Mouse (Mus musculus): ENCODE results near the gene Brk1. TPM values are rescaled to one million over a fixed set of nuclear protein-coding genes. Genes with fewer than 3 reads are reported as not detected.

The Brk1 gene
- total RNA-seq, 1 experiment from 2014 or later: 104 TPM

DNA sequence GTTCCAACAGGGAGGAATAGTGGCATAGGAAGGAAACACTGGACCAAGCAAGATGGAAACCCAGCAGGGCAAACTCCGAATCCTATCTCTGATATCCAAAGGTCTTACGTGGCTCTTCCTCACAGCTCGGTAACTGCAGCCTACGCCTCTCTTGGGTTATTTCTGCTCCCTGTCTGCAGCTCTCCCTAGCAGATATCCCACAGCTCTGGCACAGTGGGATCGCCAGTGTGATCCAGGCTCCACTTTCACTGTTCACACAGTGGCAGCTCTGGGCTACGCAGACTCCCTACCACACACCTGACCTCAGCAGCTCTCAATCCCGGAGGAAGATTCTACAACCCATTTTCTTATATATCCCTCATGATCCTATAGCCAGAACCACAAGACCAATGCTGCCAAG is 9.6 kb downstream of the Brk1 start:
- no peak for ATAC-seq (replicated peaks in 1 of 2; ENCODE audit: insufficient read depth in 1 of 2, low FRiP score in 2 of 2, low TSS enrichment in 1 of 2, low read depth in 1 of 2, poor library complexity in 2 of 2, severe bottlenecking in 2 of 2)

- ATAC-seq (replicated peaks in 1 of 2; ENCODE audit: insufficient read depth in 1 of 2, low FRiP score in 2 of 2, low TSS enrichment in 1 of 2, low read depth in 1 of 2, poor library complexity in 2 of 2, severe bottlenecking in 2 of 2): no peak
Observed at GRCm38 (mm10) chr6:113614997-113615396, 10.4 kb downstream of the Brk1 start.

DNA sequence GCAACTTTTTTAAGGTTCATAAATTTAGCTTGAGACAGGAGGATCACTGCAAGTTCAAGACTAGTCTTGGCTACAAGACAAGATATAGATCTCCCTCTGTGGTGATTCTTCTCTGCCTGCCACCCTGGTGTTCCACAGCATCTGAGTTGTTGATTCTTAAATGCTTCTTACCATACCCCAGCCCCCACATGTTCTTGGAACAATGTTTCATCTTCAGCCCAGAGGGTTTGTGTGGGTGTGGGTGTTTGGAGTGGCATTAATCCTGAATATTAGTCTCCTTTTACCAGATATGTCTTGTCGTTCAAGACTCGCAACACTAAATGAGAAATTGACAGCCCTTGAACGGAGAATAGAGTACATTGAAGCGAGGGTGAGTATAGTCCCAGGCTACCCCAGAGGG is 10.9 kb downstream of the Brk1 start:
- no peak for ATAC-seq (replicated peaks in 1 of 2; ENCODE audit: insufficient read depth in 1 of 2, low FRiP score in 2 of 2, low TSS enrichment in 1 of 2, low read depth in 1 of 2, poor library complexity in 2 of 2, severe bottlenecking in 2 of 2)

- ATAC-seq (replicated peaks in 1 of 2; ENCODE audit: insufficient read depth in 1 of 2, low FRiP score in 2 of 2, low TSS enrichment in 1 of 2, low read depth in 1 of 2, poor library complexity in 2 of 2, severe bottlenecking in 2 of 2): no peak
Observed at GRCm38 (mm10) chr6:113623386-113623785, 18.8 kb downstream of the Brk1 start.

DNA sequence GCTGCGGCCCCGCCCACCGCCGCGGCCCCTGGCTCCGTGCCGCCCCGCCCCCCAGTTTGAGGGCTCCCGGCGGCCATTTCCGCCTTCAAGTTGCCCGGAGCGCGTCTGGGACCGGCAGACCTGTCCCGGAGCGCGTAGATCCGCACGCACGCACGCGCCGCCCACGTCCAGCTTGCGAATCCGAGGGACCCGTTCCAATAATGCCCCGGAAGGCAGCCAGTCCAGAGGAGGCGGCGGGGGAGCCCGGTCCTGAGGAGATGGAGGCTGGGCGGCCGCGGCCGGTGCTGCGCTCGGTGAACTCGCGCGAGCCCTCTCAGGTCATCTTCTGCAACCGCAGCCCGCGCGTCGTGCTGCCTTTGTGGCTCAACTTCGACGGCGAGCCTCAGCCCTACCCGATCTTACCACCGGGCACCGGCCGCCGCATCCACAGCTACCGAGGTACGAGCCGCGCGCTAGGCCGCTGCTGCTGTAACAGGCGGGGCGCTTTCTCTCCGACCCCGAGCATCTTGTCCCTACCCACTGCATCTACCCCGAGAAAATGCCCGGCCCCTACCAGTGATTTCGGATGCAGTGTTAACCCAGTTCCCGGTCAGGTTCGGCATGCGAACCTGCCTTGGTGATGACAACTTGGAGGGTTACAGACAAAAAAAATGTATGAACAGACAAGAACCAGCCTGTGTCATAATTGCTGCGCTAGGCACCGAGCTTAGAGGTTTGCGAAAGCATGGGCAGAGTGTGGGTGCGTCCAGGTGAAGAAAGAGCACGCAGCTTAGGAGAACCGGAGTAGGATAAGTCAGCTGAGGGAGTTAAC is 19.6 kb downstream of the Brk1 start, which contains the start of gene Vhl:
Gene Vhl (plus strand): TSS at position 19 of the 811 bp plus-strand sequence.
- ATAC-seq (replicated peaks in 1 of 2; ENCODE audit: insufficient read depth in 1 of 2, low FRiP score in 2 of 2, low TSS enrichment in 1 of 2, low read depth in 1 of 2, poor library complexity in 2 of 2, severe bottlenecking in 2 of 2): peak; percentile 50 to 77

- no peak for ATAC-seq (replicated peaks in 1 of 2; ENCODE audit: insufficient read depth in 1 of 2, low FRiP score in 2 of 2, low TSS enrichment in 1 of 2, low read depth in 1 of 2, poor library complexity in 2 of 2, severe bottlenecking in 2 of 2)
Observed at GRCm38 (mm10) chr6:113624989-113625770, 20.6 kb downstream of the Brk1 start.

DNA sequence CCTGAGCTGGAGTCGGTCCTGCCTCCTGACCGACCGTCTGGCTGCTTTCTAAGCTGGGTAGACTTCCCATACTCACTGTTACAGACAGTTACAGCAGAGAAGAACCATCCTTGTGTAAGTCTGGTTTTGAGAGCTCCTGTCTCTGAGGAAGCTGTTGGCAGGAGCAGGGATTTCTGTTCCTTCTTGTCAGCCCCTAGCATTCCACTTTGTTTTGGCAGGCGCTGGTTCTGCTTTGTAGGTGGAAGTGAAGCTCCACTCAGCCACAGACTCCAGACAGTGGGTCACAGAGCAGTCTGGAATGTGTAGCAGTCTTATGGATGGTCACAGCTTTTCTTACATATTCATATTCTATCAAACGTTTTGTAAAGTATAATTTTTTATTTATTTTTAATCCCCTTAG is 25.8 kb downstream of the Brk1 start:
- ATAC-seq (replicated peaks in 1 of 2; ENCODE audit: insufficient read depth in 1 of 2, low FRiP score in 2 of 2, low TSS enrichment in 1 of 2, low read depth in 1 of 2, poor library complexity in 2 of 2, severe bottlenecking in 2 of 2): no peak

- no peak; a peak in 1 of 4 replicates for ATAC-seq (replicated peaks in 1 of 2; ENCODE audit: insufficient read depth in 1 of 2, low FRiP score in 2 of 2, low TSS enrichment in 1 of 2, low read depth in 1 of 2, poor library complexity in 2 of 2, severe bottlenecking in 2 of 2)
Observed at GRCm38 (mm10) chr6:113632863-113633262, 28.3 kb downstream of the Brk1 start.

DNA sequence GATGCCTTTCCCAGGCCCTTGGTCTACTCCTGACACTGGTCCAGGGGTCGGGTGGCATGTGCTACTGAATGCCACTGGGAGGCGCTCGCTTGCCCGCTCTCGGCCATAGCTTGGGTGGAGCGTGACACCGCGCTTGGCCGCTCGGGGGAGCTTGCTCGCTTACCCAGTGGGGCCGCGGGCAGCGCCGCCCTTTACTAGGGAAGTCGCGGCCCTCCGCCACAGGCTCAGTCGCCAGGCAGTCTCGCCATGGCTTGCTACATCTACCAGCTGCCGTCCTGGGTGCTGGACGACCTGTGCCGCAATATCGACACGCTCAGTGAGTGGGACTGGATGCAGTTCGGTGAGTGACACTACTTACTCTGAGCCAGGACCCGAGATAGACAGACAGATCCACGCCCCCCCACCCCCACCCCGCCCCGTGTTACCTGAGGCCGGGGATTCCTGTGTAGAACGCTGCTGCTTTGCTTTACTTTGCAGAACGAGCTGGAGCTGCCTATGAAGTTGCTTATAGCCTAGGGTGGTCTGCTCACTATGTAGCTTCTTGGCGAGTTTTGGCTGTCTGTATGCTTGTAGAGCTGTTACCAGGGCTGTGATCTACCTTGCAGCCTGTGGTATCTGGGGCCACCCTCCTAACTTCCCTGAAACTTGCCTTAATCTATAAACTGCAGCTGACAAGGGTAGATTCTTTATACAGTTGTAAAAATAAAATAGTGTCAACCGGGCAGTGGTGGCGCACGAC is 33.9 kb downstream of the Brk1 start, which contains the start of gene Irak2:
Gene Irak2 (plus strand): TSS at position 166 of the 739 bp plus-strand sequence.
- peak; percentile 99 for ATAC-seq (replicated peaks in 1 of 2; ENCODE audit: insufficient read depth in 1 of 2, low FRiP score in 2 of 2, low TSS enrichment in 1 of 2, low read depth in 1 of 2, poor library complexity in 2 of 2, severe bottlenecking in 2 of 2)

- ATAC-seq (replicated peaks in 1 of 2; ENCODE audit: insufficient read depth in 1 of 2, low FRiP score in 2 of 2, low TSS enrichment in 1 of 2, low read depth in 1 of 2, poor library complexity in 2 of 2, severe bottlenecking in 2 of 2): no peak
Observed at GRCm38 (mm10) chr6:113639201-113639600, 34.6 kb downstream of the Brk1 start.

GRCm38 (mm10) chr6:113642605-113643004 is 38.0 kb downstream of the Brk1 start:
- ATAC-seq (replicated peaks in 1 of 2; ENCODE audit: insufficient read depth in 1 of 2, low FRiP score in 2 of 2, low TSS enrichment in 1 of 2, low read depth in 1 of 2, poor library complexity in 2 of 2, severe bottlenecking in 2 of 2): no peak

DNA sequence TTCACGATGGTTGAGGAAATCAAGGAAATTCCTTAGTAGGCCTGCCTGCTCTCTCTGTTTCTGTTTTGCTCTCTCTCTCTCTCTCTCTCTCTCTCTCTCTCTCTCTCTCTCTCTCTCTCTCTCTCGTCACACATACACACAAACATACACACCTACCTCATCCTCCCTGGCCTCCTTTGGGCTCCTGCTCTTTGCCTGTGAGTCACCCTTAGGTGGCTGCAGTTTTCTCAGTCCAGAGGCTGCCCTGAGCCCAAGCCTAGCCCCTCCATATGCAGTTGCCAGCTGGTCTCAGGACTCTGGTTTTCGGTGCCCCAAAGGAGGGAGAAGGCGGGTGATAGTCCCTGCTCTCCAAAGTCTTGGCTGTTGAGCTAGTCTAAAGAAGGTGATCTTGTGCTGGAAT is 38.4 kb downstream of the Brk1 start:
- ATAC-seq (replicated peaks in 1 of 2; ENCODE audit: insufficient read depth in 1 of 2, low FRiP score in 2 of 2, low TSS enrichment in 1 of 2, low read depth in 1 of 2, poor library complexity in 2 of 2, severe bottlenecking in 2 of 2): no peak

GRCm38 (mm10) chr6:113643967-113644366 is 39.4 kb downstream of the Brk1 start:
- no peak for ATAC-seq (replicated peaks in 1 of 2; ENCODE audit: insufficient read depth in 1 of 2, low FRiP score in 2 of 2, low TSS enrichment in 1 of 2, low read depth in 1 of 2, poor library complexity in 2 of 2, severe bottlenecking in 2 of 2)

- ATAC-seq (replicated peaks in 1 of 2; ENCODE audit: insufficient read depth in 1 of 2, low FRiP score in 2 of 2, low TSS enrichment in 1 of 2, low read depth in 1 of 2, poor library complexity in 2 of 2, severe bottlenecking in 2 of 2): peak; percentile 51 to 69; a peak in 3 of 4 replicates
Observed at GRCm38 (mm10) chr6:113644808-113645207, 40.2 kb downstream of the Brk1 start.

DNA sequence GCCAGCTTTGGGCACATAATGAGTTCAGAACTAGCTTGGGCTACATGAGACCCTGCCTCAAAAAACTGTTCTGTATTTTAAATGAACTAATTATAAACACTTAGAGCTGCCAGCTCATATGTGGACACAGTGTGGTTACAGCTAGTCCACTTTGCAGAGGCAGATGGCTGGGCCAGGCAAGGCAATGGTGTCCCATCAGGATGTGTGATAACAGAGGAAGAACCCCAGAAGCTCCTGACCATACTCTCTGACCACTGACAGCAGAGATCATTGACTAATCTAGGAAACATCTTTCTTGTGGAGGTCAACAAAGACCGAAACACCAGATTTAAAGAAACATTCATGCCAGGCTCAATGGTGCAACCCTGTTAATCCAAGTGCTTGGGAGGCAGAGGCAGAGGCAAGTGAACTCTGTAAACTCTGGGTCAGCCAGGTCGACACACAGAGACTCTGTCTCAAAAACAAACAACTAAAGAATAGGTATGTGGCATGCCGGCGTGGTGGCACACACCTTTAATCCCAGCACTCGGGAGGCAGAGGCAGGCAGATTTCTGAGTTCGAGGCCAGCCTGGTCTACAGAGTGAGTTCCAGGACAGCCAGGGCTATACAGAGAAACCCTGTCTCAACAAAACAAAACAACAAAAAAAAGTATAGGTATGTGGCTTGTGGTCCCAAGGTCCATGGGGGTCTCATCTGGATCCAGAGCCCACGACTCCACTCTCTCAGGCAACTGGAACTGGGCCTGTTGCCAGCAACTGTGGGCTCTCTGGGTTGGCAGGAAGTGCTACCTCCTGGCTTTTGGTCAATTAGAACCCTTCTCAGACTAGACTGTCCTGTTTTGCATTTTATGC is 45.0 kb downstream of the Brk1 start:
- peak; percentile 23 to 31 for ATAC-seq (replicated peaks in 1 of 2; ENCODE audit: insufficient read depth in 1 of 2, low FRiP score in 2 of 2, low TSS enrichment in 1 of 2, low read depth in 1 of 2, poor library complexity in 2 of 2, severe bottlenecking in 2 of 2)

DNA sequence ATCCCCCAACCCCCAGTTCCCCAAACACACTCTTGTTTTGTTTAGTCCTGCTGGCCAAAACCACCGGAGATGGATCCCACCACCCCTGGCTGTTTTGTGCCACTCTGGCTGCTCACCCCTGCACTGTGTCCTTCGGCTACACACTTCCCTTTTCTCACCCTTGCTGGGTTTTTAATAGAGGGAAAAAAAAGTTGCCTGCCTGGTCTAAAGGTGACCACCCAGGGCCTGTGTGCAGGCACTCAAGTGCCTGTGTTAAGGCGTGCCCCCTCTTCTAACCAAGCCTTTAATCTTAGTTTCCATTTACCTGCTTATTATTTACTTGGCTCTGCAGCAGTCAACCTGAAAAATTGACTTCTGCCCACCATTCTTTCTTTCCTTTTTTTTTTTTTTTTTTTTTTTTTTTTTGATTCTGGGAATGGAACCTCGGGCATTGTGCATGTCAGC is 45.6 kb downstream of the Brk1 start:
- ATAC-seq (replicated peaks in 1 of 2; ENCODE audit: insufficient read depth in 1 of 2, low FRiP score in 2 of 2, low TSS enrichment in 1 of 2, low read depth in 1 of 2, poor library complexity in 2 of 2, severe bottlenecking in 2 of 2): peak; percentile 51 to 66

GRCm38 (mm10) chr6:113651626-113652025 is 47.1 kb downstream of the Brk1 start:
- ATAC-seq (replicated peaks in 1 of 2; ENCODE audit: insufficient read depth in 1 of 2, low FRiP score in 2 of 2, low TSS enrichment in 1 of 2, low read depth in 1 of 2, poor library complexity in 2 of 2, severe bottlenecking in 2 of 2): no peak
